Mouse (Mus musculus): ENCODE results near the gene Orc6. TPM values are rescaled to one million over a fixed set of nuclear protein-coding genes. Genes with fewer than 3 reads are reported as not detected.
A peak's percentile ranks its signal among the peaks of the same experiment; 100 is the strongest.

The Orc6 gene
- polyA plus RNA-seq, 2 experiments = 71.7 to 108 TPM

GRCm38 (mm10) chr8:85302931-85303330 lies 3.5 kb downstream of the Orc6 start:
- Histone ChIP-seq H3K27me3 (ENCODE audit: control insufficient read depth, insufficient read depth, low read length) (no peaks in the 10 kb centered on the region), H3K9ac (replicated peaks) (no peak overlapping the region), H3K36me3 (replicated peaks; ENCODE audit: control insufficient read depth, insufficient read depth, low read depth) (peaks cover 61% of the 10 kb centered on the region), H3K4me1 (replicated peaks; ENCODE audit: control insufficient read depth in 2 of 2, insufficient read depth in 2 of 2, low read length in 1 of 2) (peaks cover 9 to 19% of the 10 kb centered on the region in 2 experiments), H3K9me3 (ENCODE audit: control insufficient read depth, low read length) (no peaks in the 10 kb centered on the region), H3K4me2 (ENCODE audit: low read depth) (no peak overlapping the region; the same call in 1 of the 2 replicates), H3K27ac (no peak overlapping the region), H3K4me3 (ENCODE audit: insufficient read depth in 1 of 2, low read depth in 2 of 2, low read length in 2 of 2) (no peak overlapping the region)
- no peak for DNase-seq (ENCODE audit: low read depth in 3 of 3, low spot score in 3 of 3)
- TF ChIP-seq CTCF (IDR thresholded peaks at IDR 0.05; ENCODE audit: low read depth) = no peak
- no peak for TF ChIP-seq EP300 (IDR thresholded peaks at IDR 0.05; ENCODE audit: low read depth)
- no peak for ATAC-seq (ENCODE audit: insufficient read depth)
- 71% methylated on average over 3 of the region's 3 CpGs for WGBS (ENCODE audit: insufficient replicate concordance)

GRCm38 (mm10) chr8:85303531-85303930 lies 4.1 kb downstream of the Orc6 start:
- 81% methylated on average over 5 of the region's 5 CpGs for WGBS (ENCODE audit: insufficient replicate concordance)
- H3K4me2 ChIP-seq (ENCODE audit: low read depth) = no peak overlapping the region
- DNase-seq (ENCODE audit: low read depth in 3 of 3, low spot score in 3 of 3) (no peak), ATAC-seq (ENCODE audit: insufficient read depth) (no peak)
- no peak overlapping the region for H3K27ac ChIP-seq
- TF ChIP-seq EP300 (IDR thresholded peaks at IDR 0.05; ENCODE audit: low read depth) (no peak), CTCF (IDR thresholded peaks at IDR 0.05; ENCODE audit: low read depth) (no peak)
- H3K9me3 ChIP-seq (ENCODE audit: control insufficient read depth, low read length) = no peaks in the 10 kb centered on the region
- no peak overlapping the region for H3K4me3 ChIP-seq (ENCODE audit: insufficient read depth in 1 of 2, low read depth in 2 of 2, low read length in 2 of 2)
- H3K36me3 ChIP-seq (replicated peaks; ENCODE audit: control insufficient read depth, insufficient read depth, low read depth) = peaks cover 67% of the 10 kb centered on the region
- H3K4me1 ChIP-seq (replicated peaks; ENCODE audit: control insufficient read depth in 2 of 2, insufficient read depth in 2 of 2, low read length in 1 of 2) = peaks cover 9 to 18% of the 10 kb centered on the region in 2 experiments
- no peak overlapping the region for H3K9ac ChIP-seq (replicated peaks)
- no peaks in the 10 kb centered on the region for H3K27me3 ChIP-seq (ENCODE audit: control insufficient read depth, insufficient read depth, low read length)

- Histone ChIP-seq H3K27me3 (ENCODE audit: control insufficient read depth, insufficient read depth, low read length) (no peaks in the 10 kb centered on the region), H3K4me3 (ENCODE audit: insufficient read depth in 1 of 2, low read depth in 2 of 2, low read length in 2 of 2) (no peak overlapping the region), H3K27ac (no peak overlapping the region), H3K4me2 (ENCODE audit: low read depth) (no peak overlapping the region), H3K4me1 (replicated peaks; ENCODE audit: control insufficient read depth in 2 of 2, insufficient read depth in 2 of 2, low read length in 1 of 2) (peaks cover 0 to 2% of the 10 kb centered on the region in 2 experiments; a peak in 1 of 4 replicates), H3K9me3 (ENCODE audit: control insufficient read depth, low read length) (no peaks in the 10 kb centered on the region), H3K9ac (replicated peaks) (no peak overlapping the region), H3K36me3 (replicated peaks; ENCODE audit: control insufficient read depth, insufficient read depth, low read depth) (peaks cover 48% of the 10 kb centered on the region)
- DNase-seq (ENCODE audit: low read depth in 3 of 3, low spot score in 3 of 3) = no peak
- ATAC-seq (ENCODE audit: insufficient read depth) = no peak
- TF ChIP-seq EP300 (IDR thresholded peaks at IDR 0.05; ENCODE audit: low read depth) (no peak), CTCF (IDR thresholded peaks at IDR 0.05; ENCODE audit: low read depth) (no peak)
- 91% methylated on average over 2 of the region's 2 CpGs for WGBS (ENCODE audit: insufficient replicate concordance)
Measured at GRCm38 (mm10) chr8:85308564-85308963, 9.1 kb downstream of the Orc6 start.

DNA sequence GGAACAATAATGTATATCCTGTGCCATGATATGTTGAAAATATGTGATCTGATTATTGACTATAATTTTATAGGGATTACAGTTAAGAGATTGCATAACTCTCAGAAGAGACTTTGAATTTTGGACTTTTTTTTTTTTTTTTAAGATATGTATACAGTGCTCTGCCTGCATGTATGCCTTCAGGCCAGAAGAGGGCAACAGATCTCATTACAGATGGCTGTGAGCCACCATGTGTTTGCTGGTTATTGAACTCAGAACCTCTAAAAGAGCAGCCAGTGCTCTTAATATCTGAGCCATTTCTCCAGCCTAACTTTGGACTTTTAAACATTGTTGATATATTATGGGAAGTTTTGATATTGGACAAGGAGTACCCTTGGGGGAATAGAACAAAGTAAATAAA lies 12.3 kb downstream of the Orc6 start:
- H3K27ac ChIP-seq = no peak overlapping the region
- no peak overlapping the region for H3K4me3 ChIP-seq (ENCODE audit: insufficient read depth in 1 of 2, low read depth in 2 of 2, low read length in 2 of 2)
- TF ChIP-seq EP300 (IDR thresholded peaks at IDR 0.05; ENCODE audit: low read depth) (0 out of 2 replicates have a peak, but pooled peaks have one; percentile 13), CTCF (IDR thresholded peaks at IDR 0.05; ENCODE audit: low read depth) (peak; percentile 76)
- ATAC-seq (ENCODE audit: insufficient read depth) (peak; percentile 66; the same call in 1 of the 2 replicates), DNase-seq (ENCODE audit: low read depth in 3 of 3, low spot score in 3 of 3) (no peak)
- peaks cover 22% of the 10 kb centered on the region for H3K36me3 ChIP-seq (replicated peaks; ENCODE audit: control insufficient read depth, insufficient read depth, low read depth)
- H3K4me1 ChIP-seq (replicated peaks; ENCODE audit: control insufficient read depth in 2 of 2, insufficient read depth in 2 of 2, low read length in 1 of 2) = peaks cover 0 to 2% of the 10 kb centered on the region in 2 experiments; a peak in 1 of 4 replicates
- H3K27me3 ChIP-seq (ENCODE audit: control insufficient read depth, insufficient read depth, low read length) = no peaks in the 10 kb centered on the region
- no peak overlapping the region for H3K9ac ChIP-seq (replicated peaks)
- H3K9me3 ChIP-seq (ENCODE audit: control insufficient read depth, low read length) = no peaks in the 10 kb centered on the region
- H3K4me2 ChIP-seq (ENCODE audit: low read depth) = no peak overlapping the region

DNA sequence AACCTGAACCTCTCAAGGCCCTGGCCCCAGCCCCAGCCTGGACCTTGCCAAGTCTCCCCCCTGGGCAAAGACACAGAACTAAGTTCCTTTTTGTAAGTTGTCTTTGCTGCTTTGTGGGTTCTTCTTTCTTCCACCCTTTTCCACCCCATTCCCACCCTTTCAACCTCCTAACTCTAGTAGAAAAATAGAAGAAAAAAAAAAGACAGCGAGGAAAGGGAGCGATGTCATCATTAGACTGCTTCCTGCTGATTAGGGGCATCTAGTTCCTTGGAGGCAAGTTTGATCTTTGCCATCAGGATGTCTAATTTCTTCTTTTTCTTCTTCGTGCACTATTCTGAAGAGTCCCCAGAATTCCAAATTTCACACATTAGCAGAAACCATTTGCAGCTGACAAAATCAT lies 13.6 kb downstream of the Orc6 start:
- Histone ChIP-seq H3K9ac (replicated peaks) (no peak overlapping the region), H3K9me3 (ENCODE audit: control insufficient read depth, low read length) (0 out of 2 replicates have a peak, but pooled peaks cover under 1% of the 10 kb centered on the region), H3K4me3 (ENCODE audit: insufficient read depth in 1 of 2, low read depth in 2 of 2, low read length in 2 of 2) (no peak overlapping the region), H3K27me3 (ENCODE audit: control insufficient read depth, insufficient read depth, low read length) (no peaks in the 10 kb centered on the region), H3K36me3 (replicated peaks; ENCODE audit: control insufficient read depth, insufficient read depth, low read depth) (peaks cover 12% of the 10 kb centered on the region), H3K27ac (no peak overlapping the region), H3K4me1 (replicated peaks; ENCODE audit: control insufficient read depth in 2 of 2, insufficient read depth in 2 of 2, low read length in 1 of 2) (peaks cover 4% of the 10 kb centered on the region in 2 experiments), H3K4me2 (ENCODE audit: low read depth) (no peak overlapping the region)
- TF ChIP-seq EP300 (IDR thresholded peaks at IDR 0.05; ENCODE audit: low read depth) = no peak
- TF ChIP-seq CTCF (IDR thresholded peaks at IDR 0.05; ENCODE audit: low read depth) = no peak
- 22% methylated on average over 3 of the region's 3 CpGs for WGBS (ENCODE audit: insufficient replicate concordance)
- no peak for DNase-seq (ENCODE audit: low read depth in 3 of 3, low spot score in 3 of 3)
- no peak for ATAC-seq (ENCODE audit: insufficient read depth)

All from liver, embryonic 14.5 days (tissue).